Mouse (Mus musculus) lung, embryonic 16.5 days (tissue): ENCODE data around the gene Ascl5. TPM values are rescaled to one million over a fixed set of nuclear protein-coding genes. Genes with fewer than 3 reads are reported as not detected.
A peak's percentile ranks its signal among the peaks of the same experiment; 100 is the strongest.

Source experiments
- ATAC-seq: fragments of 200-750 bp; cut with Nextera tagmentation; 2 replicates; pipeline ENCODE4 v1.8.0; 2017; ENCODE audit warnings: low read depth, mild to moderate bottlenecking, moderate library complexity
- H3K27ac ChIP-seq: fragments of 300-500 bp; sonication (generic); 2 replicates; pipeline ENCODE4 v1.5.1; 2014; ENCODE audit warnings: mild to moderate bottlenecking, control low read depth, low read length
- H3K27me3 ChIP-seq: fragments of 300-500 bp; sonication (generic); 2 replicates; pipeline ENCODE4 v1.6.1; 2014; ENCODE audit warnings: low read depth, low read length, mixed read lengths; ENCODE audit not compliant: control insufficient read depth, insufficient read depth
- H3K36me3 ChIP-seq: fragments of 300-500 bp; sonication (generic); 2 replicates; pipeline ENCODE4 v1.6.1; 2014; ENCODE audit warnings: low read length; ENCODE audit not compliant: control insufficient read depth, insufficient read depth
- H3K4me1 ChIP-seq: fragments of 300-500 bp; sonication (generic); replicated peaks from 2 replicates; pipeline ENCODE4 v1.6.1; 2014; ENCODE audit warnings: low read length, mixed read lengths; ENCODE audit not compliant: control insufficient read depth, insufficient read depth
- H3K4me2 ChIP-seq: fragments of 300-500 bp; sonication (generic); 2 replicates; pipeline ENCODE4 v1.6.1; 2014; ENCODE audit warnings: low read depth, low read length, control low read depth
- H3K4me3 ChIP-seq: fragments of 300-500 bp; sonication (generic); 2 replicates; pipeline ENCODE4 v1.5.1; 2014; ENCODE audit warnings: mild to moderate bottlenecking, low read length, control low read depth
- H3K9ac ChIP-seq: fragments of 300-500 bp; sonication (generic); 2 replicates; pipeline ENCODE4 v1.6.1; 2014; ENCODE audit warnings: low read length, control low read depth
- H3K9me3 ChIP-seq: fragments of 300-500 bp; sonication (generic); 2 replicates; pipeline ENCODE4 v1.6.1; 2016; ENCODE audit warnings: low read length; ENCODE audit not compliant: control insufficient read depth
- WGBS: fragments of 180-500 bp; shearing (Covaris S2); extraction: QIAGEN DNeasy Blood & Tissue Kit; methylation state at CpG from one replicate; pipeline ENCODE4 v1.1.7; 2014; 5-methylcytosine and 5-hydroxymethylcytosine counted together
- polyA plus RNA-seq: library from polyadenylated mRNA; unstranded; fragments of >200 nt; fragmentation: Nextera tagmentation; extraction: Ambion mirVana; gene quantifications from 2 replicates; pipeline ENCODE4 v1.2.1, GENCODE M21; 2015

The Ascl5 gene
- polyA plus RNA-seq, 1 experiment from 2014 or later, result not detected

DNA sequence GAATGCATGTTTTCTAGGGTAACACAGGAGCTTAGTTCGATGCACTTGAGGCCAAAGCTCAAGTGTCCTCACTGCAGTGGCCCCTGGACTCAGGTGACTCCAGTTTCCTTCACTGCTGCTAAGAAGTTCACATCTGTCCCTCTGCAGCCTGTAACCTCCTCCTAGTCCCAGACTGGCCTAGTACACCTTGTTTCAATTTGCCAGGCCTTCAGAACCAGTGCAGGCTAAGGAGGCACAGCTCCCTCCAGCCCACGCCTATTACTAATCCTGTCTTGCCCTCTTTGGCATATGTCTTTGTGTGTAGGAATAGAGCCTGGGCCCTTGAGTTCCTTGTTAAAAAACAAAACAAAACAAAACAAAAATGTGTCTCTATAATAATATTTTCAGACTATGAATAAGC, 33.3 kb upstream of the Ascl5 start:
- peaks cover 5% of the 10 kb centered on the region for H3K36me3 ChIP-seq
- ATAC-seq, result no peak
- H3K27me3 ChIP-seq, result no peaks in the 10 kb centered on the region
- no peak overlapping the region for H3K27ac ChIP-seq
- peaks cover 8% of the 10 kb centered on the region; the same call in 1 of the 2 replicates for H3K4me1 ChIP-seq
- 92% methylated on average over 2 of the region's 2 CpGs for WGBS
- H3K4me3 ChIP-seq, result peak overlapping the region; percentile 86
- peak overlapping the region; percentile 54 for H3K4me2 ChIP-seq
- no peaks in the 10 kb centered on the region for H3K9me3 ChIP-seq
- H3K9ac ChIP-seq, result no peak overlapping the region

DNA sequence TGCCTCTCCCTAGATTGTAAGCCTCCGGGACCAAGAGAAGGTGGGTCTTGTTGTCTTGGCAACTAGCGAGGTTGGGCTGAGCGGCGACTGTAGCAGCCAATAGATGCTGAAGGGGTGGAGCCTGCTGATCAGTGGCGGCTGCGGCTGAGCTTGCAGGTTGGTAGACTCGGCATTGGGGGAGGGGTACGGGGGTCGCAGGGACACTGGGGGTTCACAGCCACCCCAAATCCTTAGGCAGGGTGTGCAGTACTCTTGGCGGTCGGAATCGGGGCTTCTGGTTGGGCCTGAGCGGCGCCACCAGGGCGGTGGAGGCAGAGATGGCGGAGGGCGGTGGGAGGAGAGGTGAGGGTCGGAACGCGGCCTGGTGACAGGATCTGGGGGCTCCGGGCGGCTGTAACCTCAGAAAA, 32.7 kb upstream of the Ascl5 start:
- Histone ChIP-seq H3K9me3 (no peaks in the 10 kb centered on the region), H3K9ac (peak overlapping the region; percentile 84), H3K36me3 (peaks cover 6% of the 10 kb centered on the region), H3K4me1 (peaks cover 8% of the 10 kb centered on the region; the same call in 1 of the 2 replicates), H3K4me3 (peak overlapping the region; percentile 86), H3K4me2 (peak overlapping the region; percentile 76), H3K27ac (peak overlapping the region; percentile 67), H3K27me3 (no peaks in the 10 kb centered on the region)
- peak; percentile 100 for ATAC-seq
- under 1% methylated on average over 22 of the region's 22 CpGs for WGBS

DNA sequence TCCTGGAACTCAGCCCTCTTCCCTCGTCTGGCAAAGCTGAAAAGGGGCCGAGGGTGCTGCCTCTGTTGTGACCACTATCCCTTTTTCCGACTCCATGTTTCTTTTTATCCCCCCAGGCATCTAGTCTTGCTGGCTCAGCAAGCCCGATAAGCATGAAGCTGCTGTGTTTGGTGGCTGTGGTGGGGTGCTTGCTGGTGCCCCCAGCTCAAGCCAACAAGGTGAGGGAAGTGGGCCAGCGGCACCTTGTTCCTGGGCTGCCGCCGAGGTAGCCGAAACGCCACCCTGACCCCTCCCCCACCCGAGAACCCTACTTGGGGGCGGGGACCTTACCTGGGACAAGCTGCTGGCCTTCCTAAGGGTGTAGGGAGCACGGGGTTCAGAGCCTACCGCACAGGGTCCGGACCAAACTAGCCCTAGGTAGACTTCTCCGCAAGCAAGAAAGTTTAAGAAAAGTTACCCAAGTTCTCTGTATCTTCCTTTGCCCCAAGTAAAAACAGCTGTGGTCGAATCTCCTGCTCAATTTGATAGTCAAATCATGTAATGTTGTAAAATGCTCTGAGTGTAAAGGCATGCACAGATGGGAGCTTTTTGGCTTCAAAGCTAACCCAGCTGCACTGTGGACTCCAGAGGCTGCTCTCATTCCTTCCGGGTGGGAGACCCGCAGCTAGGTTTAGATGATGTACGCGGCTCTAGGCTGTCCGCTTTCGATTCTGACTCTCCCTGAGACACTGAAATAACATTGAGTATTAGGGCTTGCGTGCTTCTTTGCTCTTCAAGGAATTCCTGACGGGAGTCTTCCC, 32.0 kb upstream of the Ascl5 start:
- peak overlapping the region; percentile 84 for H3K9ac ChIP-seq
- peak; percentile 57 for ATAC-seq
- H3K36me3 ChIP-seq, result peaks cover 12% of the 10 kb centered on the region
- WGBS, result 2% methylated on average over 24 of the region's 24 CpGs
- H3K9me3 ChIP-seq, result no peaks in the 10 kb centered on the region
- H3K27me3 ChIP-seq, result no peaks in the 10 kb centered on the region
- peak overlapping the region; percentile 76 for H3K4me2 ChIP-seq
- H3K4me3 ChIP-seq, result peak overlapping the region; percentile 86
- peaks cover 8% of the 10 kb centered on the region; the same call in 1 of the 2 replicates for H3K4me1 ChIP-seq
- peak overlapping the region; percentile 67 for H3K27ac ChIP-seq

DNA sequence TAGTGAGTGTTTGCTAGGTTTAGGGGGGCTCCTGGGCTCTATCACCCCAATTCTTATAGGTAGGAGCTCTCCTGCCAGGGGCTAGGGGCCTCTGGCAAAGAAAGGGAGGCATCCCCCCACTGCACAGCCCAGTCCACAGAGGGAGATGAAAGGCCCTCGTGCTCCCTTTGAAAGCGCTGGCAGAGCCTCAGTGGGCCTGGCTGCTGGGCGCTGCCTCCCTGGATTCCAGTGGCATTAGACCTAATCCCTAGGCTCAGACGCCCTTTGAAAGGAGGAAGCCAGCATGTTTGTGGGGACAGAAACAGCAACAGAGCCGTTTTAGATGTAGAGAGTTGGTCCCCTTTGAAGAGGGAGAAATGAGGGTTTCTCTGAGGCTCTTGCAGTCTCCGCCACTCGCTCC, 20.4 kb upstream of the Ascl5 start:
- no peak for ATAC-seq

DNA sequence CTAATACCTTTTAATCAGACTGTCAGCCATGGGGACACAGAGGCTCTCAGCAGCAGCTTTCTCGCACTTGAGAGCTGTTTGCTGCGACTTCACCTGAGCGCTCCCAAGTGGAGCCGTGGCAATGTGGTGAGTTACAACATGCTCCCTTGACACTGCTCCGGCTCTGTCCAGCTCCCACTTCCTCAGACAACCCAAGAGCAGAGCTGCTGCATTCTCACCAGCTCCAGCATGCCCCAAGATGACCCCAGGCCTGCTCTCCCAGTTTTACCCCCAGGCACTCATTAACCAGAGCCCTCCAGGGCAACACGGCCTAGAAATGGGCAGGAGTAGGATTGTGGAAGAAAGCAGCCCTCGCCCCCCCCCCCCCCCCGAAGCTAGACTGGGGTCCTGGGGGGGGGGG, 18.9 kb upstream of the Ascl5 start:
- Histone ChIP-seq H3K4me3 (no peak overlapping the region), H3K9me3 (no peaks in the 10 kb centered on the region), H3K4me2 (no peak overlapping the region), H3K27ac (no peak overlapping the region), H3K27me3 (no peaks in the 10 kb centered on the region), H3K36me3 (peaks cover 36% of the 10 kb centered on the region), H3K9ac (no peak overlapping the region), H3K4me1 (no peaks in the 10 kb centered on the region)
- no peak for ATAC-seq
- WGBS, result 51% methylated on average over 8 of the region's 8 CpGs

More for the DNA sequence above, 20.4 kb upstream of the Ascl5 start:
- H3K4me3 ChIP-seq, result no peak overlapping the region
- no peak overlapping the region for H3K4me2 ChIP-seq
- no peaks in the 10 kb centered on the region for H3K4me1 ChIP-seq
- no peak overlapping the region for H3K9ac ChIP-seq
- no peaks in the 10 kb centered on the region for H3K9me3 ChIP-seq
- H3K36me3 ChIP-seq, result peaks cover 38% of the 10 kb centered on the region
- WGBS, result 71% methylated on average over 7 of the region's 7 CpGs
- H3K27ac ChIP-seq, result no peak overlapping the region
- H3K27me3 ChIP-seq, result no peaks in the 10 kb centered on the region

DNA sequence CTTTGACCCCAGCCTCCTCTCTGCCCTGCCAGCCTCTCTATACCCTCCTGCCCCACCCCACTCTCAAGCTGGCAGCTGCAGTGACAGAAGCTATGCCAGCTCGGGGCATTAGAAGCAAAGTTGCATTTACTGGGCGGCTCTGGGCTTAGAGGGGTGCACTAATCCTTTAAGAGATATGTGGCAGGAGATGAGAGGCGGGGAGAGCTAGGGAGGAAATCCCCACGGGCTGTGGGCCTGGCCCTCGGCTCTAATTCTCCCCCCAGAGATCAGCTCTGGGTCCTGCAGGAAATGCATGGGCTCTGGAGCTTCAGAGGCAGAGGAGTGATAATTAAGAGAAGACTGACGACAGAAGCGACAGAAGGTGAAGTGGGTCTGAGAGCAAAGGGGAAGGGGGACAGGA, 17.6 kb upstream of the Ascl5 start:
- 67% methylated on average over 7 of the region's 7 CpGs for WGBS
- Histone ChIP-seq H3K9ac (no peak overlapping the region), H3K9me3 (no peaks in the 10 kb centered on the region), H3K4me3 (no peak overlapping the region), H3K4me1 (no peaks in the 10 kb centered on the region), H3K4me2 (no peak overlapping the region), H3K27ac (no peak overlapping the region), H3K36me3 (peaks cover 35% of the 10 kb centered on the region), H3K27me3 (no peaks in the 10 kb centered on the region)
- no peak for ATAC-seq

DNA sequence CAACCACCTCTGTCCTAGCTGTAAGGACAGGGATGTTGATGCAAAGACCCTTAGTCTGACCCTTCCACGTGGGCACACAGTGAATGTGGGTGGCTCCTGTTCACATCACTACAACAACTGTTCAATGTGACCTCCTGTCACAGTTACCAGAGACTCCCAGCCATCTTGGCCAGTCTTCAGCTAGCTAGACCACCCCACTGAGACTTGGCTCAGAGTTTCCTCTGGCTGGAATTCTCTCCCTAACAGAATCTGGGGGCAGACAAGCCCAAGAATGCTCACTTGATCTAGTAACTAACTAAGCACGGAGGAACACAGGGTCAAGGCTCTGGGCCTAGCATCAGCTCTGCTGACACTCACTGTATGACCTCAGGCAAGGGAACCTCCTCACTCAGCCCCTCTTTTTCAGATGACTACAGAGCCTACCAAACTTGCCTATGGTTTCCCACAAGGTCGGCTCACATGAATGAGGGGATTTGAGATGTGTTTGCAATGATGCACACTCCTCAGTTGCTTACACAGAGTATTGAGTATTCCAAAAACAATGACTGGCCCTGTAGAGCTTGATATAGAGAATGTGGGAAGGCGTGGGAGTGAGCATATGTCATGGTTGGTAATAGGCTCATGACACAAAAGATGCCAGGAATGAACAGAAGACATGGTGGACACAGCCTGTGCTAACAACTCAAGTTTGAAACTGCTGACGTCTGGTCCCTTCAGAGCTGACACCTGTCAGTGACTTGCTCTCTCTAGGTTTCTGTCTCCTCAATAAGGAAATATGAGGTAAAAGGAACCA, 11.7 kb upstream of the Ascl5 start:
- H3K9ac ChIP-seq, result no peak overlapping the region
- H3K4me1 ChIP-seq, result peaks cover 7% of the 10 kb centered on the region
- no peaks in the 10 kb centered on the region for H3K27me3 ChIP-seq
- H3K27ac ChIP-seq, result no peak overlapping the region
- H3K4me2 ChIP-seq, result no peak overlapping the region
- peaks cover 14% of the 10 kb centered on the region for H3K36me3 ChIP-seq
- no peaks in the 10 kb centered on the region for H3K9me3 ChIP-seq
- no peak overlapping the region for H3K4me3 ChIP-seq
- 64% methylated on average over 5 of the region's 5 CpGs for WGBS
- no peak for ATAC-seq

DNA sequence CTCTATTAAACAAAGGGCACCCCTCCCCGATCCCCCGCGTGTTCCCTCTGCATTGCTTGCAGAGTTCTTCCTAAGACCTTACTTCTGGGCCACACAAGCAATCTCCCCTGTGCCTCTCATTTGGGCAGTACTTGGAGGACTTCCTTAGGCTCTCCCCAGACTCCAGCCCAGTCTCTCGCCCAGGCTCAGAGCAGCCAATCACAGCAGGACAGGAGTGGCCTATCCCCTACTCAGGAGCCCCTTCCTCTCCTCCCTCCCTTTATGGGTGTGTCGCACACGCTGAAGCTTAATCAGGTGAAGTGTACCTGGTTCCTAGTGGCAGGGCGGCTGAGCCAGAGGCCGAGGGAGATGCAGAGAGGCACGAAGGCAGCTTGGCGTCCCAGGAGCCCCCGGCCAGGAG, 10.2 kb upstream of the Ascl5 start:
- Histone ChIP-seq H3K4me3 (no peak overlapping the region), H3K36me3 (no peaks in the 10 kb centered on the region), H3K4me2 (no peak overlapping the region), H3K27me3 (no peaks in the 10 kb centered on the region), H3K4me1 (peaks cover 7% of the 10 kb centered on the region), H3K9ac (no peak overlapping the region), H3K9me3 (no peaks in the 10 kb centered on the region), H3K27ac (no peak overlapping the region)
- ATAC-seq, result peak; percentile 91
- WGBS, result 11% methylated on average over 11 of the region's 11 CpGs

DNA sequence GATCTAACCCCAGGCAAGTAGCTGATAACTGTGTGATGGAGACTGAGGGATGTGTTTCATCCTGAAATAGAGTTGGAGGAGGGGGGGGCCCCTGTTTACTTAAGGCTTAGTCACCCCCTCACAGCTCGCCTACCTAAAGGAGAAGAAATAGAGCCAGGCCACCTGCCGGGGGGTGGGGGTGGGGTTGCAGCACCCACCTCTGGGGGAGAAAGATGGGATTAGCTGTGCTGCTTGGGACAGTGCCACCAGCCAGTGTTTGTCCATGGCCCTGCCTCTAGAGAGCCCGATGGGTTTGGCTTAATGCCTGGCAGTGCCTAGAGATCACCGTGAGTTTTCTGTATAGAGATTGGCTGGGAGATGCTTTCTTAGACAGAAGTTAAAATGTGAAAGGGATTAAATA, 9.7 kb upstream of the Ascl5 start:
- H3K9me3 ChIP-seq, result no peaks in the 10 kb centered on the region
- no peak overlapping the region for H3K4me2 ChIP-seq
- H3K27ac ChIP-seq, result no peak overlapping the region
- no peaks in the 10 kb centered on the region for H3K36me3 ChIP-seq
- ATAC-seq, result peak; percentile 44
- no peak overlapping the region for H3K9ac ChIP-seq
- peaks cover 7% of the 10 kb centered on the region for H3K4me1 ChIP-seq
- H3K27me3 ChIP-seq, result no peaks in the 10 kb centered on the region; the same call in 1 of the 2 replicates
- H3K4me3 ChIP-seq, result no peak overlapping the region
- WGBS, result 11% methylated on average over 4 of the region's 4 CpGs
